In the genomic region with DNA sequence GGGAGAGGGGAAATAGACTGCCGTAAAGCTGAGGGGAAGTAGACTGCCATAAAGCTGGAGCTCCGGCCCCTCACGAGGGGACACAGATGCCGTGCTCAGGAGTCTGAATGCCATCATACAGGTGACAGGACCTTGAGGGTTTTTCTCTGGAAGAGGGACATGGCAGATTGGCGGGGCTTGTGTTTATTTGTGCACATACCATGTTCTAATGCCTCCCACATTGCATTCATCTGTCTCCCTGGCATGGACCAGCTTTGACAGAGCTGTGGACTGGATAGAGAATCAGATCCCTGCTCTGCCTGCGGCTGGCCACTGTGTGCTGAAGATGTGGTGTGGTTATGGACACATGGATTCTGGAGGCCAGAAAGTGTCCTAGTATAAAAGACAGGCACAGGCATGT, we compare ENCODE assay signal across 19 mouse cellular contexts.
DNase-seq lines count a peak whose midpoint lies in the region; TF ChIP-seq lines count a peak whose summit lies in the region.
"Had no signal": no experiment of that assay in that cellular context is flagged by ENCODE, and none has a peak within 500 bp of the region (broad histone marks: within the 10 kb centered on the region; RNA-seq: fewer than 3 reads in every experiment).

No protein-coding gene starts in this region.

- H3K27ac ChIP-seq in cerebellum, adult 2 months (ENCODE audit: insufficient read depth, low read length) = no peak overlapping the region
- H3K27ac ChIP-seq: embryonic facial prominence, embryonic 15.5 days; forebrain, embryonic 10.5 days; gastrocnemius, adult 2 months; heart, embryonic 13.5 days had no signal

- no peak overlapping the region for H3K4me3 ChIP-seq in cerebellum, adult 2 months (replicated peaks; ENCODE audit: insufficient read depth, low read depth, low read length)
- H3K4me3 ChIP-seq: embryonic facial prominence, embryonic 15.5 days; erythroblast, embryonic 14.5 days; forebrain, embryonic 10.5 days; gastrocnemius, adult 2 months; heart, embryonic 13.5 days had no signal

- TF ChIP-seq POLR2A in cerebellum, adult 2 months (IDR thresholded peaks at IDR 0.05; ENCODE audit: borderline replicate concordance, insufficient read depth, low read length) = no peak

- peak; percentile 19 to 30 for DNase-seq in cerebellum, adult 2 months
- DNase-seq in cerebellum, adult 11 months = no peak
- DNase-seq in layer of hippocampus, postnatal 14 days (ENCODE audit: low spot score in 2 of 2) = peak; percentile 31 to 37
- no peak for DNase-seq in layer of hippocampus, adult 9-10 months (ENCODE audit: low spot score)
- DNase-seq in brain, adult 2 months (ENCODE audit: low read depth, low spot score) = peak; percentile 47
- peak; percentile 78 to 81 for DNase-seq in cerebellum, postnatal 10 days
- DNase-seq in lung, postnatal 36 days = no peak
- no peak for DNase-seq in heart, adult 18-20 months
- DNase-seq: adrenal gland, adult 2 months; adrenal gland, postnatal 25 days; embryo, embryonic 11 days; gastrocnemius, adult 2 months; gastrocnemius, postnatal 25 days; heart, postnatal 36 days; kidney, adult 18-20 months had no signal

- peaks cover 8% of the 10 kb centered on the region for H3K4me1 ChIP-seq in cerebellum, adult 2 months (ENCODE audit: control insufficient read depth, insufficient read depth, low read length)
- H3K4me1 ChIP-seq: embryonic facial prominence, embryonic 15.5 days; heart, embryonic 13.5 days had no signal

- no peaks in the 10 kb centered on the region for H3K27me3 ChIP-seq in cerebellum, adult 2 months (ENCODE audit: control insufficient read depth, insufficient read depth, low read length)
- H3K27me3 ChIP-seq: embryonic facial prominence, embryonic 15.5 days had no signal

- 16% methylated on average over 6 of the region's 6 CpGs for WGBS in cerebellum, adult 2 months

- no peak for TF ChIP-seq CTCF in cerebellum, adult 2 months (IDR thresholded peaks at IDR 0.05; ENCODE audit: borderline replicate concordance, insufficient read depth, low read depth, low read length)

Comparison
In these comparisons a context has a peak if more than half of its experiments do, and no peak if none do; other contexts are left out.
1. DNase-seq: peak in cerebellum, adult 2 months (2 of 2), layer of hippocampus, postnatal 14 days (2 of 2), brain, adult 2 months (single experiment) and cerebellum, postnatal 10 days (2 of 2); none in cerebellum, adult 11 months (single experiment), layer of hippocampus, adult 9-10 months (single experiment), lung, postnatal 36 days (single experiment) and heart, adult 18-20 months (0 of 2).